Mouse (Mus musculus): ENCODE results near the gene Ube2u. TPM values are rescaled to one million over a fixed set of nuclear protein-coding genes. Genes with fewer than 3 reads are reported as not detected.

Gene Ube2u
- total RNA-seq, 2 experiments from 2014 or later = not detected

DNA sequence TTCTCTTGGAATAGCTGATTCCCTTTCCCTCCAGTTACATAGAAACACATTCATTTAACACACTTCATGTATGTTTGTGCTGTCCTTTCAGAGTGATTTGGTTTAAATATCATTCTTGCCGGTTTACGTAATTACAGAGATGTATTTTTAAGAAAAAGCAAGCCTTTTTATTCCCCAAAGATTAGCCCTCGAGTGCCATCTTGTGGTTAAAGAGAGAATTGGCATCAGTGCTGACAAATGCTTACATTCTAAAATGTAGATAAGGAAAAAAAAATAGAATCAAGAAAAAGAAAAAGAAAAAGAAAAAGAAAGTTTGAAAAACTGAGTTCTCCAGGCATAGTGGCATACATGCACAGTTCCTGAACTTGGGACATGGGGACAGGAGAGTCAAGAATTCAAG lies 59.2 kb downstream of the Ube2u start:
- intact Hi-C loops (cut with DNase I) = loop anchor here (2.0 to 5.0 kb wide), 3 partner anchors 441 to 591 kb away; partner anchors contain the start of gene Ror1

DNA sequence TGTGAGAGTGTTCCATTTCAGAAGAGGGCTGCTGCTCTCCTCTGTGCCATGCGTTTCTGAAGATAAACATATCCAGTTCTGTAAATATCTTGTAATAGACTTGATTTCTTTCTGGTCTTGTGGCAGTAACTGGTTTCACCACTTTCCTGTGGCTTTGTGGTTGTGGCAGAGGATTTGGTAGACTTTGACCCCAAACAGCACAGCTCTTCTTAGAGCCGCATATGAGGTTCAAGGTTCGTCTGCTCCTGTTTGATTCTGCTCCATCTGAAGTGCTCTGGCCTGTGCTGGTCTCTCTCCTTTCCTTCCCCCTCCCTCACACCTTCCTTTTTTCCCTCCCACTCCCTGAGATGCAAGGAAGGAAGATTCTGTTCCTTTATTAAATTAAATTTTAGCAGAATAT lies 60.8 kb downstream of the Ube2u start:
- DNase-seq (ENCODE audit: low spot score in 2 of 2) = no peak
- intact Hi-C loops (cut with DNase I) = loop anchor here (2.0 to 5.0 kb wide), 3 partner anchors 442 to 593 kb away; partner anchors contain the start of gene Ror1

More for the DNA sequence above, 59.2 kb downstream of the Ube2u start:
- peak; percentile 56 to 74 for DNase-seq (ENCODE audit: low spot score in 2 of 2)

- intact Hi-C loops (cut with DNase I) = no loop called here
- DNase-seq (ENCODE audit: low spot score in 2 of 2) = peak in 1 of 2 experiments; percentile 10
Measured at GRCm38 (mm10) chr4:100547905-100548304, 69.3 kb downstream of the Ube2u start.

GRCm38 (mm10) chr4:100553296-100553695 lies 74.6 kb downstream of the Ube2u start:
- intact Hi-C loops (cut with DNase I) = no loop called here
- DNase-seq (ENCODE audit: low spot score in 2 of 2) = no peak

DNA sequence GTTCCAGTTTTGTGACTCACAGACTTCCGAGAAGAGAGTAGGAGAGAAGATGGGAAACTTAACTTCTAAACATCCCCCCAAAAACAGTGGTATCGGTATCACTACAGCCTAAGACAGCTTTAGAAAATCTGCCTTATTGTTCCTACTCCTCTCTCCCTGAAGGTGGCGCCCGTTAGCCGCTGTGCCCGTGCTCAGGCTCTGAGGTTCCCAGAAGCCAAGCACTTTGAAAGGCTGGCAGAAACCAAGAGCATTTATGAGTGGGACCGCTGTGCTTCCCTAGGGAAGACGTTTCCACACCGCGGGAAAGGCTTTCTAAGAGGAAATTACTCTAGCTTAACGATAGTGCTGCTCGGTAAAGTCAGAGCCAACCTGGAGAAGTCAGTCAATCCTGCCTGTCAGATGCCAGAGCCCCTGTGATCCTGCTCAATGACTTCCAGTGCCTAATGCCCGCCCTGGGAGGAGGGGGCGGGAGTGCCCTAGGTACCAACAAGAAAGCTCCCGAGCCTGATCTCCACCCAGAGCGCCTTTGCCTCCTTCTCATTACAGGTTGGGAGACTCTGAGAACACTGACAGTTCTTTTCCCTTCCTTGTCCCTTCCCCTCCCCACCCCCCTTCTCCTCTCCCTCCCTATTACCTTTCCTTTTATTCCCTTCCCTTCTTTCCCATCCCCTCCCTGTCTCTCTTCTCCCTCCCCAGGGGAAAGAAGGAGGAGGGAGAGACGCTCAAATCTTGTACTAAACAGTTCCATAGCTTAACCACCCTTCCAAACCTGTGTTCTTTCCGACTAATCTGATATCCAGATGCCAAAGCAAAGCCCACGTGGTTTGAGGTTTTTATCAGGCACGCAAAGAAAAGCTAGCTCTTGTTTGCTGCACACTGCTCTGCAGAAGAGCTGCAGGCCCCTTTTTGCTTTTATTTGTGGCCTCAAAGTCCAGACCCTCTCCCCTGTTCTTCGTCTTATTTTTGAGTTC lies 109.9 kb downstream of the Ube2u start:
- intact Hi-C loops (cut with DNase I) = loop anchor here (1.0 to 5.0 kb wide), 4 partner anchors 139 to 558 kb away; partner anchors contain the start of gene Cachd1
- peak; percentile 86 to 90 for DNase-seq (ENCODE audit: low spot score in 2 of 2)

DNA sequence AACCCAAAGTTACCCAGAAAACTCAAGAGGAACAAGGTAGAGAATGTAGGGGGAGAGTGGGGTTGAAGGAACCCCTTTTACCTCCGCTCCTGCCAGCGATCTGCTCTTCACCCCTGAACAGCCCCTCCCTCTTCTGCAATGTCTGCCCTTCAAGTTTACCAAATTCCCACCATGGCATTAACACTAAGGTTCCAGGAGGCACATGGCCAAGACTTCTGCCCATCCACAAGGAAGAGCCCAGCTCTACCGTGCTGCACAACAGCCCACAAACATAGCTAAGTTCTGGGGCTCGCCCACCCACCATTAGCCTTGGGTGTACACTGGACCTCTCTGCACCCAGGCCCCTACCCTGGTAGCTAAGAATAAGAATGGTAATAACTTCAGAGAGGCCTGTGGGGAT lies 117.1 kb downstream of the Ube2u start:
- intact Hi-C loops (cut with DNase I) = no loop called here
- no peak for DNase-seq (ENCODE audit: low spot score in 2 of 2)

- DNase-seq (ENCODE audit: low spot score in 2 of 2) = peak in 1 of 2 experiments; percentile 13
- intact Hi-C loops (cut with DNase I) = no loop called here
Measured at GRCm38 (mm10) chr4:100596630-100597029, 118.0 kb downstream of the Ube2u start.

DNA sequence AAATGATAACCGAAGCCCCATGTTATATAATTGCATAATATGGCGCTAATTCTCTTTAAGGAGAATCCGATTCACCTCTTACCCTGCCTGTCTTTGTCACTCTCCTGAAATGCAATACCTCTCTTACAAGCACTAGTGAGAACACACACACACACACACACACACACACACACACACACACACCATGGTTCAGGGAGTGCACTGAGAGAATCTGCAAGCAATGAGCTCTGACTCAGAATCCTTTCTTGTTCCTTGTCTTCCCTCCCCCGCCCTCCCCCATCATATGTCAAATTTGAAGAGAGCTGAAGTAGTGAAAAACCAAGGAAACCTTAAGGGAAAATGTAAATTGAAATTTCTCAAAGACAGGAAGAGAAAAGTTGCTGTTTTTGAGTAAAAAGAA lies 118.4 kb downstream of the Ube2u start:
- peak; percentile 31 to 62 for DNase-seq (ENCODE audit: low spot score in 2 of 2)
- intact Hi-C loops (cut with DNase I) = no loop called here
